Mouse (Mus musculus): ENCODE measurements around the gene Ppp1cb.

DNA sequence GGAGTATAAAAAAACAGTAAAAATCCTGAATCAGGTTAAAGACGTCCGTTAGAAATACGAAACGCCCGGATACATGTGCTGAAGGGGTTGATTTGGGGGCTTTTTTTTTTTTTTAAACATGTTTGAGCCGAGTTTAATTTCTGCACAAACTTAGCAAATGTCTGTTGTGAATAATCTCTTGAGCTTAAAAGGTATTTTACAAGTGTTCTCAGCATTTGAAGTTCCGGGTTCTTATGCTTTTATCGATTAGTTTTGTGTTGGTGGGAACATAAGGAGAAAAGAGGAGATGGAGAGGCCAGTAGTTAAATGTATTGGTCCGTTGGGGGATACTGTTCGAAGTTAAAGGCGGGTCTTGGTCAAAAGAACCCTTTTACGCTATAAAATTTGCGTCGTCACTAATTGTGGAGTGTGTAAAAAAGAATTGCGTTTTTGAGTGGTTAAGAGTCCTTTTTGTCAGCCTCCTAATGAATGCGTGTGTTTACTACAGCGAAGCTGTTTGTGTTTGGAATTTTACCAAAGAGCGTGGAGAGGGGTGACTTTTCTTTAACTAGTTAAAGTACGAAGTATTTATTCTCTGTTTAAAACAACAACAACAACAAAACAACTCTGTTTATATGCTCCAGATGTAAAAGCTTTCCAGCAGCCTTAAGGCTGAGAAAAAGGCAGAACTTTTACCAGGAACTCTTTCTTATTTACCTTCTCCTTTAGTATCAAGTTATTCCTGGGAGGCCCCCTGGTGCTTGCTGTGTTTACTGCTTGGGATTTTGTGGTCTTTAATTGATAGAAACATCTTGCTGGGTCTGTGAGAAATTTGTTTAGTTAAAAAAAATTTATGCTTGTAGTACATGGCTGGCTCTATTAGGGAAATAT lies 1.5 kb downstream of the Ppp1cb start:
- TF ChIP-seq CTCF (IDR thresholded peaks at IDR 0.05; ENCODE audit: extremely low read depth, insufficient read length, insufficient replicate concordance, low read depth, low read length) (no peak), POLR2A (IDR thresholded peaks at IDR 0.05; ENCODE audit: low read depth, low read length) (no peak)
